Mouse (Mus musculus) inflammation-experienced regulatory T-cells, adult 6 months (primary cell): ENCODE results near the gene Ap5z1. TPM values are rescaled to one million over a fixed set of nuclear protein-coding genes. Genes with fewer than 3 reads are reported as not detected.

Experiments used
- ATAC-seq: one replicate; pipeline ENCODE4 v1.8.0; 2017
- polyA plus RNA-seq, 3 experiments: library from polyadenylated mRNA; unstranded; fragments of 100-300 nt; shearing (Covaris generic); gene quantifications; one replicate each; pipeline ENCODE4 v1.2.1; 2017

Gene Ap5z1
- polyA plus RNA-seq, 3 experiments from 2014 or later = 16.8 to 19.4 (median 19.1) TPM

DNA sequence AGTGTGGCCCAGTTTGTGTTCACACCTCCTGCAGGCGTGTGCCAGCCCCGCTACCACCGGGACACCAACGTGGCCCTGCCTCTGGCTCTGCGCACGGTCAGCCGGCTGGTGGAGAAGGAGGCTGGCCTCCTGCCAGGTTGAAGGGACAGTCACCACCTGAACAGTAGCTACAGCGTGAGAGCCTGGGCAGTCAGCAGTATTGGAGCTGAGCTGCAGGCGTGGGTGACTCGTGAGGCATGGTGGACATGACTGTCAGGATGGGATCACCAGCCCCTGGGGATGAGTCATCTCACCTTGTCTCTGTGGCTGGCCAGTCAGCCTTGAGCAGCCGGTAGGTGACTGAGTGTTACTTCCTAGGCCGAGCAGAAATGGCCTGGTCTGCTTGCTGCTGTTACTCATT, 13.6 kb downstream of the Ap5z1 start:
- no peak for ATAC-seq

DNA sequence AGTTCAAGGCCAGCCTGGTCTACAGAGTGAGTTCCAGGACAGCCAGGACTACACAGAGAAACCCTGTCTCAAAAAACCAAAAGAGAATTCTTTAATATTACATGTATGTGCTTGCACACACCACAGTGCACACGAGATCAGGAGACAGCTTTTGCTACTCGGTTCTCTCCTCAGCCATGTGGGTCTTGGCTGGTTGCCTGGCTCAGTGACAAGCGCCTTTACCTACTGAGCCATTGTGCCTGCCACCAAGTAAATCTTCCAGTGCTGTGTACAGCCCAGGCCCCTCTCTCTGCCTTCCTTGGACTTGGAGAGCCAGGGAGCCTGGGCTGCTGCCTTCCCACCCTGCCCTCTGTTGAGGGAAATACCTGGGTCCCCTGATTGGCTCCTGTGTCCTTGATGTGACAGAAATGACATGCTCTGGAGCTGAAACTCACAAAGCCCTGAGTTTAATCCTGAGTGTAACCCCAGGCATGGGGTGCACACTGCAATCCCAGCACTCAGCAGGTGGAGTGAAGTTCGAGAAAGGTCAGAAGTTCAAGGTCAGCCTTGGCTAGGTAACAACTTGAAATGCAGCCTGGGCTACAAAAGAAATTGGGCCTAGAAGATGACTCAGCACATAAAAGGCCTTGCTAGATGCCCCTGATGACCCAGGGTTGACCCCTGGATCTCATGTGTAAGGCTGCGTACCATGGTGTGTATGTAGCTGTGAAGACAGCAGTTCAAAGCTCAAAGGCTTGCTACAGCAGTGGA, 14.3 kb downstream of the Ap5z1 start:
- no peak for ATAC-seq

DNA sequence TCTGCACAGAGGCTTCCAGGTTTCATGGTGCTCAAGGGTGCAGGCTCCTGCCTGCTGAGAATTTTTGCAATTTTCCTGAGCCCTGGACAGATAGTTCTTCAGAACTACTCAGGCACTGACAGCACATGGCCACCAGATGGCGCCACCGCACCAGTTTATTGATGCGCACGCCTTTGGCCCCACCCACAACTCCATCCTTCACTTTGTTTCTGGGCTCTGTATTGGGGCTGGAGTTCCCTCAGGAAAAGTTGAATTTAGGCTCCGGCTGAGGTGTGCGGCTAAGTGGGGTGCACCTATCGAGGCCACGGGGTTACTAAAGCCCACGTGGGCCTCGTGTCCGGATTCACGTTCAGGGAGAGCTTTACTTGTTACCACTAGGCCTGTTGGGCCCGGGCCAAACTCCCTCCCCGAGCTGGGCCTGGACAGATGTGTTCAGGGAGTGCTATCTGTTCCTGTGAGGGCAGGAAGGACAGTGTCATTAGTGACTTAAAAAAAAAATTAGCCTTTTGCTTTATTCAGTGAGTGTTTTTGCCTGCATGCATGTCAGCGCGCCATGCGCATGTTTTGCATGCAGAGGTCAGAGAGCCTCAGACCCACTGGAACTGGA, 15.2 kb downstream of the Ap5z1 start:
- peak; percentile 60 for ATAC-seq

DNA sequence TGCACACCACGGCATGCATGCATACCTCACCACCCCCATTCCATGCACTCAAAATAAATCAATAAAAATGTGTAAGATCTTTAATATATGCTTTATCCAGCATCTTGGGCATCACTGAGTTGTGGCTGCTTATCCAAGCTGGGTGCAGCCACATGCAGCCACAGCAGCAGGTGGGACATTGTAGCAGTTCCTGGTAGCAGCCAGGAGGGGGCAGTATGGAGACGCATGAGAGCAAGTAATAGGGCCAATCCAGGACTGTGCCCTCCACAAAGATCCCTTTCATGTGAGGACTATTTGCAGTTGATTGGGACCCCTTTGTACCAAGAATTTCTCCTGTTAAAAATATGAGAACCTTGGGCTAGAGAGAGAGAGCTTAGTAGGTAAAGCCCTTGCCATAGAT, 18.8 kb downstream of the Ap5z1 start:
- ATAC-seq = no peak

DNA sequence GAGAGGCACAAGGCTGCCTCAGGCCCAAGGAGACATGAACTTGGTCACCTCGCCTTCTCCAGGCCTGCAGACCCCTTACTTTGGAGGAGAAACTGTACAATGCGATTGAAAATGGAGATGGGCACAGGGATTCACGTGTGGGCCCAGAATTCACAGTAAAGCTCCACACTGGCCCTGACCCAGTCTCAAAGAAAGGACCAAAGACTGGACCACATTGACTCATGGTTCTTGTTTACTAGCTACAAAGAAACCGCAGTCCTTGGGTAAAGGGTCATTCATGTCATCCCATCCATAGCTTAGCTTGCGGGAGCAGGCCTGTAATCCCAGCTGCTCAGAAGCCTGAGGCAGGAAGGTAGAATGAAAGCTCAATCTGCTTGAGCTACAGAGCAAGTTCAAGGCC, 19.8 kb downstream of the Ap5z1 start:
- no peak for ATAC-seq

DNA sequence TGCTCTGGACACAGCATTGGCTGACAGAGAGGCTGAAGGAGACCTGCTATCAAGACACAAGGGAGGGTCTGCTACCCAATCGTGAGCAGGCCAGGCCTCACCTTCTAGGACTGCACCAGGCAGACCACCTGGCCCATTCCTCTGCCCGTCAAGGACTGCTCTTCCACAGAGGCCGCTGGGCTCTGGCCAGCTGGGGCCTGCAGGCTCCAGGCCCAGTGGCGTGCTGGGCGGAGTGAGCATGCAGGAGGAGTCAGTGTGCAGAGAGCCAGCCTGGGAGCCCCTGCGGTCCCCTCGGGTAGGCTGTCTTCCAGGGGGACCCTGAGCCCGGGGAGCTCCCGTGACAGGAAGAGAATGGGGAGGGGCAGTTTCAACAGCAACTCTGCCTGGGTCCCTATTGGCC, 22.9 kb downstream of the Ap5z1 start:
- ATAC-seq = no peak

DNA sequence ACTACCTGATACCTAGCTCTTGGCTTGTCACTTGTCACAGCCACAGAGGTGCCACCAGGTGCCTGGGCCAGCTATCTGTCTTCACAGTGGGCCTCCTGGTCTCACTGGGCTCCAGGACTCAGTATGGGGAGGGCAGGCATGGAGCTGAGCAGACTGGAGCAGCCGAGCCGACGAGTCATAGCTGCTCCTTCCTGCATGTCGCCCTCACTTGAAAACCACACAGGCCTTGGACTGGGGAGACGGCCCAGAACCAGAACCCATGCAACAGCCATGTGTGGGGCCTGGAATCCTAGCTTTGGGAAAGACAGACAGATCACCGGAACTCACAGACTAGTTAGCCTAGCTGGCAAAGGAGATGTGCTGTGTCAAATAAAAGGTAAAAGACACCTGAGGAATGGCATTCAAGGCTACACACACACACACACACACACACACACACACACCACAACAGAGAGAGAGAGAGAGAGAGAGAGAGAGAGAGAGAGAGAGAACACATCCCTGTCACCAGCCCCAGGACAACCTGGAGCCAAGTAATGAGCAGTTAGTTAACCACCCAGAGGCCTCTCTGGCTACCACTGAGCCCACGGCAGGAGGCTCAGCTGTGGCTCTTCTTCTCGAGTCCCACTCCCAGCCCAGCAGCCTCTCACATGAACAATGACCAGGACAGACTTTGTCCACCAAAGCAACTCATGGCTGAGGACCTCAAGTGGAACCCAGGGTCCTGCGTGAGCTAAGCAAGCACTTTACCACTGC, 26.4 kb downstream of the Ap5z1 start:
- no peak for ATAC-seq

DNA sequence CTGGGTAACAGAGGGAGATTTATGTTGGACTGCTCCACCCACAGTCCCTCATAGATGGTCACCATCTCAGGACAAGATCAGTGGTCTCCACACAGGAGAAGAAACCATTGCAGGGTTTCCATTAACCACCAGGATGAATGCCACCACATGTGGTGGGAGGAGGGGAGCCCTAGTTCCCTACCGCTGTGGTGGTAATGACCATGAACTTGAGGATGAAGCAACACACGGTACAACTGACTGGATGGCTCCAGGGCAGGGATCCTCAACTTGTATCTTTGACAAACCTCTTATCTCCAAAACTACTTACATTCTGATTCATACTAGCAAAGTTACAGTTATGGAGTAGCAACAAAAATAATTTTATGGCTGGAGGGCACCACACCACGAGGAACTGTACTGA, 29.6 kb downstream of the Ap5z1 start:
- ATAC-seq = no peak

DNA sequence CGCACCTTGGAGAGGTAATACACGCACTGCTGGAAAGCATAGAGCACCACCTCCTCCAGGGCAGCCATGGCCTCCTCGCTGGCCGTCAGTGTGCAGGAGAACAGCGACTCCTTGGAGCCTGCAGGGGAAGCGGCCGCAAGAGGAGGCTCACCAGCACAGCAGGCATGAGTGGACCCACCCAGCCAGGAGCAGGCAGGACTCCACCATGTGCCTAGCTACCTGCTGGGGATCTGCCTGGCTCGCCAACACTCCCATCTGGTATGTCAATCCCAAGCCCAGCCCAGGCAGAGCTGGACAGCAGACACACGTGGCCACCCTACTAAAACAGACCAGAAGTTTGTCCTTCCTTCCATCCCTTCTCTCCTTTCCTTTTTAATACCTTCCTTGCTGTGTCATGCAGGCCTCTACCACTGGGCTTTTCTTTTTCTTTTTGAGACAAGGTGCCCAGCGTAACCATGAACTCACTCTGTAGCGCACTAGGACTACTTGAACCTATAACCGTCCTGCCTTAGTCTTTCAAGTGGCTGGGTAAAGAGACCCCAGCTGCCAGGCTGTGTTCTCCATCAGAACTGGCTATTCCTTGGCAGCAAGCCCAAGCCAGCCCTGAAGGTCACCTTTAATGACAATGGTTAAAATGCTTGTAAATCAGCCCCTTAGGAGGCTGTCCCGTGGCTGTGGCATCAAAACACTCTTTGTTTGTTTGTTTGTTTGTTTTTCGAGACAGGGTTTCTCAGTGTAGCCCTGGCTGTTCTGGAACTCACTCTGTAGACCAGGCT, 31.8 kb downstream of the Ap5z1 start:
- no peak for ATAC-seq

DNA sequence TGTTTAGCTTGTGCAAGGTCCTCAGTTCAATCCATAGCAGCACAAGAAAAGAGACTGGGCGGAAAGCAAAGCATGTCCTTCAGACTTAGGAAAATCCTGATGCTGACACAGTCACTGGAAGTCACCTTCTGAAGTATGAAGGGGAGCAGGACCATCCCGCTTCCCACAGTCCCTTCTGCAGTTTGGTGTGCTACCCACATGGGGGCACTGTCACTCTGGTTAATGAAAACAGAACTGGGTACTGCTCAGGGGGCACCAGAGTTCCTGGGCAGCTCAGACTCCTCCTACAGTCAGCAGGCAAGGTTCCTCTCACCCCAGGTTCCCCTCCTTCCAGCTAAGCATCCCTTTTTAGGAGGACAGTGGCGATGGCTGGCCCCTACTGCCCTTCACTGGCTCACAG, 35.2 kb downstream of the Ap5z1 start:
- ATAC-seq = no peak

DNA sequence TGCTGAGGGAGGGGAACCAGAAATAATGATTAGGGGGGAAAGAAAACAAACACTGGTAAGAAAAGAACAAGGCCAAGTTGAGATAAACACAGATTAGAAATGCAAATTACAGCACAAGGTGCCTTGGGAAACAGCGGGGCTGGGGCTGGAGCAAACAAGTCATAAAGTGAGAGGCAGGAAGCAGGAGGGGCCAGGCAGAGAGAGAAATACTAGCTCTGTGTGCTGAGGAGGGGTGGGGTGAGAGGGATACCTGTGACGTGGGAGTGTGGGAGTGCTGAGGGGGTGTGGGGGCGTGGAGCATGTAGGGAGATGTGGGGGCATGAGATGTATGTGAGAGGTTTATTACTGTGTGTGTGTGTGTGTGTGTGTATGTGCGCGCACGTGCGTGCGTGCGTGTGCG, 37.2 kb downstream of the Ap5z1 start:
- ATAC-seq = no peak

DNA sequence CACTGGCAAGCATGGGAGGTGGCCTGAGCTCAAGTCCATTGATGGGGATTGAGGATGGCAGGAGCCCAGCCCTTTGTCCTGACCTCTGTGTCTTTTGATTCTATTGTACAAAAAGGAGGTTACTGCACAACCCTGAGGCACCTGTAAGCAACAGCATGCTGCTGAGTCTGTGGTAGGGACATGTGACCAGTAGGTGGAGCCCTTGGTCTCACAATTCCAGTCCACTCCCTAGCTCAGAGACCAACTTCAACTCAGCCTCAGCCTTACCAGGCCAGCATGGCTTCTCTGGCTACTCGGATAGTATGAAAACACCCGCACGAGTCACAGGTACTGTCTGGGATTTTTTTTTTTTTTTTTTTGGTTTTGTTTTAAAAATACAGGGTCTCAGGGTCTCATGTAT, 38.7 kb downstream of the Ap5z1 start:
- ATAC-seq = no peak

DNA sequence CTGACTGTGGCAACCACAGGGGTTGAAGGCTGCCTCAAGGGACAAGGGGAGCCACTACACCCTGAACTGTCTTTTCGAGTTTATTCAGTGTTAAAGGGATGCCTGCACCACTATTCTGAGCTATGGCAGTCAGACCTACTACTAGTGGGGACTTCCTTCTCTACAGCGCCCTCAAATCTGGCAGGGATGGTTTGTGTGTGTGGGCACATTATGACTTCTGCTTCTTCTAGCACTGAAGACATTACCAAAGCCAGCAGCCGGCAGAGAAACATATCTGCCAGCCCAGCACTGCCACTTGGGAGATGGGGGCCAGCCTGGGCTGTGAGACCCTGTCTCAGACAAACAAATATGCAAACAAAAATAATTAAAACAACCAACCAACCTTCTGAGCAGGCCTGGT, 40.4 kb downstream of the Ap5z1 start:
- ATAC-seq = no peak

DNA sequence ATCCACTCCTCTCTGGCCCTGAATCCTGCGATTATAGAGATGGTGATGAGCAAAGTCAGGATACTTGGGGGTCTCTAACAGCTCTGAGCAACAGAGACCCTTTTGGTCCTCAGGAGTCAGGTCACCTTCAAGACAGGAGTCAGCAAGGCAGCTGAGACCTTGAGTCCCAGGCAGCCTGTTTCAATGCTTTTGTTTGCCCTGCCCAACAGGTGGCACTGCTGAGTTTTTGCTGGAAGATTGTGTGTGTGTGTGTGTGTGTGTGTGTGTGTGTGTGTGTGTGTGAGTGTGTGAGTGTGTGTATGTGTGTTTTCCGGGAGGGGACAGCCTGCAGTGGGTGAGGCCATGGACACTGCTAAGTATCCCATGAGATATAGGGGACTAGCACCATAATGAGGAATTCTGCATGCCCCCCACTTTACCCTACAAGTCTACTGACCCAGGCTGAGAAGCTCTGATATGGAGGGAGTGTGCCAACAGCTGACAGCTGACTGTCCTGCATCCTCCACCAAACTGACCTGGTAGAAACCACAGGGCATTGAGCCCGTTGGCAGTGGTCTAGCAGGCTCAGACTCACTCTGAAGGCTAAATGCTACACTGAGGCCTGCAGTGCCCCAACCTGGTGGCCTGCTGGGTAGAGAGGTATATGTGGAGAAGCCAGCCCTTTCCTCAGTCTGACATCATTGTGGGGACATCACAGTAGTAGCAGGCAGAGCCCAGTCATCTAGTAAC, 42.1 kb downstream of the Ap5z1 start:
- no peak for ATAC-seq

DNA sequence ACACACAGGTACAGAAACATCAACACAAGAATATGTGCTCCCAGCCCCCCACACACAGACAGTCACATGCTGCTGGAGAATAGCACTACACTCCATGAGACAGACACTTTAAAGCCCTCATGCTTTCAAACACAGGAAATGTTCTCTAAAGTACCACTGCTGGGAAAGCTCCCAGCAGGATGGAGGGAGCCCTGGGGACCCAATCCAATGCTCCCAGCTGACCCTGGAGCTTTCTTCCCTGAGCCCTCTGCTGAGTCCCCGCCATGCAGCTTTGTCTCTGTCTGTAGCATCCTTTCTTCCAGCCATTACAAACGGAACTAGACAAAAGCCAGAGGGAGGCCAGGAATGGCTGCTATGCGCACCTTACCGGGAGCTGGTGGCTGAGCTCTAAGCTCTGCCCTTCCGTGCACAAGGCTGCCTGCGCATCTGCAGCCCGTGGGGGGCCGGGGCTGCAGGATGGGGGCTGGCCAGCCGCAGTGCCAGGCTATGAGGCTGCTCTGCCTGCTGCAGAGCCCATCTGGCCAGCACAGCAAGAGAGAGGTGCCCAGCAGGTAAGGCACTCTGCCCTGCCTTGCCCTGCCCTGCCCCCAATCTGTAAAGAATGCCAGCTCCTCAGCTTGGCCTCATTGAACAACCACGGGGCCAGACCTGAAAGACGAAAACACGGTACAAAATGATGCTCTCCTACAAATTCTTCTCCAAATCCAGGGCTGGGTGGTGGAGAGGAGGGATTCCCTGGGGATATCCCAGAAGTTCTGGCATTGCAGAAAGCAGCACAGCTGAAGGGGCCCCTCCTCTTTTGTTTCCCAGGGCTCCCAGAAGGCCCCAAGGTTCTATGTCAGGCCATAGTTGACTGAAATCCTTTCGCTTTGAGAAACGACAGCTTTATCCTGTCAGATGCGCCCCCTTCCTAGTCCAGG, 45.7 kb downstream of the Ap5z1 start:
- ATAC-seq = no peak

DNA sequence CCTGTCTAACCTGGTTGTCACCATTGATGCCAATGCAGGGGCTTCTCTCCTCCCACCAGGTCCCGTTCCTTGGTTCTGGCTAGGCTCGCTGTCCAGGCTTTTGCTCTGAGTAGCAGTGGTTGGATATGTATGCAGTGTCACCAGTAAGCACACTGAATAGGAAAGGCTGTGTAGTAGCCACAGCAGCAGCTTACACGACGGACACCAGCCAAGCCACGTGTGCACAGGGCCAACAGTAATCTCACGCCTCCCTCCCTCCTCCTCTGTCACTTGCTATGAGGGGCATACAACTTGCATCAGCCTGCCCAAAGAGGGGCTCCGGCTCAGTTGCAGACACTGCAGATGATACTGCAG, 46.3 kb downstream of the Ap5z1 start:
- ATAC-seq = no peak

DNA sequence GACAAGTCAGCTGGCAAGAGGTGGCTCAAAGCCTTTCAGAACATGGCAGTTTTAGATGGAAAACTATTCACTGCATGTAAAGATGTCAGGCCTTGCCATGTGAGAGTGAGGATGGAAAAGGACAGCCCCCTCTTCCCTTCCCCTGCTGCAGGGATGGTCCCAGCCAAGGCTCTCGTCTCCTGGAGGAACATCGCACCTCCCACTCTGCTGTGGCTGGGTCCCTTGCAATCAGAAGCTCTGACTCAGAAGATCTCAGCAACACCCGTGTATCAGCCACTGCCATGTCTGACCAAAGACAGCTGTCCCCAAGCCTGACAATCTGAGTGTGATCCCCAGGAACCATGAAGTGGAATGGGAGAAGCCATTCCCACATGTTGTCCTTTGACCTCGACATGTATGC, 48.4 kb downstream of the Ap5z1 start:
- ATAC-seq = no peak

DNA sequence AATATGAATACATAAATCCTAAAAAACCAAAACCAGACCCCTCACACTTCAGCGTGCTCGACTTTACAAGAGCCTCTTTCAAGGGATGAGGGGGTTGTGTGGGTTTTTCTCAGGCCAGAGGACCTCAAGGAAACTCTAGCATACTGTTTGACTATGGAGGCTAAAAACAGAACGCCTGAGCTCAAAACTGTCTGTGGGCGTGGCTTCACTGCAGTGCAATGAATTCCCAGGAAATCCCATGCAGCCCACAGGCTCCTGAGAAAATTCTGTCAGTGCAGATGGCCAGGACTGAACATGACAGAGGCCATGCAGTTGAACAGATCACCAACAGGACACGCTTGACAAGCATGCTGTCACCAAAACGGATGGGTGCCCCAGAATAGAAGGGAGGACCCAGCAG, 55.2 kb downstream of the Ap5z1 start:
- ATAC-seq = no peak

DNA sequence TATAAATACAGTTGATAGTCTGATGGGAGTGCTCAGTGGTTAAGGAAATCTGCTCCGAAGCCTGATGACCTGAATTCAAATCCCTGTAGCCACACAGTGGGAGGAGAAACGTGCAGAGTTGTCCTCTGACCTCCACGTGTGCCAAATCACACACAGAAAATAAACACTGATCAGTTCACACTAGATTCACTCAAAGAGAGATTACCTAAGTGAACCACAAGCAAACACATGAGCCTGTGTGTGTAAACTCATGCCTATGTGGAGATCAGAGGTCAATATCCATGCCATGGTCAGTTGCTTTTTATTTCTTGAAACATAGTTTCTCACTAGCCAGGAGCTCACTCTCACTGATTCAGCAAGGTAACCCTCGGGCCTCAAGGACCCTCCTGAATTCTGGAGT, 56.6 kb downstream of the Ap5z1 start:
- ATAC-seq = no peak

DNA sequence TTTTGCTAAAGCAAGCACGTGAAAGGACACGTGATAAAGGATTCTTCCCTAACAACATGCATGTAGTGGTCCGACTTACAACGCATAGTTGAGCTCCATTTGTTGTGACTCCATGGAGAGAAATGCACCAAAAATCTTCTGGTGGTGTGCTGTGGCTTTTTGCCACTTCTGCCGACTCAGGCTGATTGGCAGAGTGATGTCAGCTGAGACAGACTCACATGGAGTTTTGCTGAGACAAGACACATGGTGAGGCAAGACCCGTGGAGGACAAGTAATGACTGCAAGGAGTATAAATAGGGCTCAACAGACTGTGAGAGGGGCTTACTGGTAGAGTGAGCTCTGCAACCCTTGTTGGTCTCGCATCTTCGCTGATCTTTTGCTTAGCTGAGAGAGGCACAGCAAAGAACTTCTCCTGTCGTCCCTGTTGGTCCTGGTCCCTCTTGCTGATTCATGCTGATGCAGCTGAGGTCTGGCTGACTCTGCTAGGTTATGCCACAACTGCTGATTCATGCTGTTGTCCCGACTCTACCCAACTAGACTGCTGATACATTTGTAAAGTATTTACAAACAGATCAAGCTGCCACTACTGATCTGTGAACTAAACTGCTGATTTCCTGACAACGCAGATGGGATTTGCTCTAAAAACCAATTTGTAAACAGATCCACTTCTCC, 57.6 kb downstream of the Ap5z1 start:
- no peak for ATAC-seq
